Mouse (Mus musculus): Measurements from ENCODE around the gene Olfr749.
"Not testable (repeated sequence)": the region's sequence is repeated elsewhere in the genome, so short reads cannot be mapped to it uniquely, and the experiment has no call there.

Gene Olfr749

DNA sequence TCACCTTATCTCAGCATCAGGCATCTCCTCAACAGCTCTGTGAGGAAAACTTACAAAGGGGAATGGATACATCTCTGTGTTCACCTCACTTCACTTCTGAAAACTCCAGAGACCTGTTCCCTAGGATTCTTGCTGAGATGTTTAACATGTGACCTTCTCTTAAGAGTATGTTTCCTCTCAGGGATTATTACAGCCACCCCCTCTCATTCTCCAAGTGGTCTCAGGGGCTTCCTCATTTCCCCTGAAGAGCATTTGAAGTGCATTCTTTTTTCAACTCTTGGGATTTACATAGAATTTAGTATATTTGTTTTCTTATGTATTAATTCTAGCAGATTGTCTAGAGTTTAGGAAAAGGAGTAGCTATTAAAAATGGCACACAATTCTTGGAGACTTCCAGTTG is at the start of gene Olfr749:
TSS of gene Olfr749 (minus strand) at position 101 of the 400 bp plus-strand sequence.
- DNase-seq: no peak

GRCm38 (mm10) chr14:50788157-50788556 is 43.3 kb upstream of the Olfr749 start:
- no peak for DNase-seq

DNA sequence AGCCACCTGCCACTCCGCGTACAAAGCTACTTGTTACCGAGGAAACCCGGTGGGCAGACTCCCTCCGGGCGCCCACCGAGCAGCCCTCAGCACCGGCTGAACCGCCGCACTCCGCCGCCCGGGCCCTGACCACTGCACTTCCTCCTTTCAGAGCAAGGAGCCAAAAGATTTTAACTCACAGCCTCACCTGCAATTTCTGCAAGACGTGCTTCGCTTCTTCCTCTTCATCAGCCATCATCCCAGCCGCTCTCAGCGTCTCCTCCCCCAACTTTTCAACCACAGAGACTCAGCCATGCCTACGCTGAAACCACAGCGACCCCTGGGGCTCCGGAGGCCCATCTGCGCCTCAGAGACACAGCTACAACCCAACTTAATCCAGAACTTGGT is 40.4 kb upstream of the Olfr749 start, which contains the start of gene Ttc5:
TSS of gene Ttc5 (minus strand) at position 269 of the 387 bp plus-strand sequence.
- DNase-seq: peak; percentile 90 to 93

DNA sequence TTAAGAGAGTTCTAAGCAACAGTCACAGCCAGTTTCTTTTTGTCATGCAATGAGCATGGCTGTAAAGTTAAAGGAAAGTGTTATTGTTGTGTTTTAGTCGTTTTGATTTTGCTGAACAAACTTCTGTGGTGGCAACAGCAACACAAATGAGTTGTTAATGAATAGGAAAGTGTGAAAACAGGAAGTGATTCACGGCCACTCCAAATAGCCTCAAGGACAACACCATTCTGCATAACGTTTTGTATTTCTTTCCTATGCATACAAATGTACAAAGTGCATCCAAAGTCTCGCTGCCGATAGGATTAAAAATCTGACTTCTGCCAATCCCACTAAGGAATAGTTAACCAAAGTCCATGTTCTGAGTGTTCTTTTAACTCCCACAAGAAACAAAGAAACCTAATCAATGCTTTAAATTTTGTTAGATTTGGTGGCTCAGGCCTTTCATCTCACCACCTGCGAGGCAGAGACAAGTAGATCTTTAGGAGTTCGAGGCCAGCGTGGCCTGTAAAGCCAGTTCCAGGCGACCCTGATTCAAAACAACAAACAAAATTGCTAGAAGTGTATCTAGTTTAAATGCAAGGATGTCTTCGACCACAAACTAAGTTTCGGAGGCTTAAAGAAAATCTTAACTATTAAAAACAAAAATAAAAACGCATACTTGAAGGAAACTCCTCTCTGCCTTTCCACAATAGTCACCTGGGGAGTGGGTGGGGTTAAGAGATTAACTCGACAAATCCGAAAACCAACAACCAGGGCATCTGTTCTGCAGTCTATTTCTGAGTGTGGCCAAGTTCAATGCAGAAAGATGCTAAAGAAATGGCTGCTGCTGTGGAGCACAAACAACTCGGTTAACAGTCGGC is 39.7 kb upstream of the Olfr749 start:
- no peak for DNase-seq

GRCm38 (mm10) chr14:50782166-50782565 is 37.3 kb upstream of the Olfr749 start:
- no peak for DNase-seq

DNA sequence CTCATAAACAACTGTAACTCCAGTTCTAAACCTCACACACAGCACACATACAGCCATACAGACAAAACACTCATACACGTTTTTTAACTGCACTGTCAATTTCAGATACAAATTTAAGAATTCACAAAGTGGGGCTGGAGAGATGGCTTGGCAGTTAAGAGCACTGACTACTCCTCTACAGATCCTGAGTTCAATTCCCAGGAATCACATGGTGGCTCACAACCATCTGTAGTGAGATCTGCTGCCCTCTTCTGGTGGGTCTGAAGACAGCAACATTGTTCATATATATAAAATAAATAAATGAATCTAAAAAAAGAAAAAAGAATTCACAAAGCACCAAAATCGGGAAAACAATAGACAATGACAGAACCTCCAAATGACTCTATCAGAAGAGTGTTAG is 26.4 kb upstream of the Olfr749 start:
- DNase-seq: no peak

- DNase-seq: no peak
Measured at GRCm38 (mm10) chr14:50765736-50766135, 20.8 kb upstream of the Olfr749 start.

DNA sequence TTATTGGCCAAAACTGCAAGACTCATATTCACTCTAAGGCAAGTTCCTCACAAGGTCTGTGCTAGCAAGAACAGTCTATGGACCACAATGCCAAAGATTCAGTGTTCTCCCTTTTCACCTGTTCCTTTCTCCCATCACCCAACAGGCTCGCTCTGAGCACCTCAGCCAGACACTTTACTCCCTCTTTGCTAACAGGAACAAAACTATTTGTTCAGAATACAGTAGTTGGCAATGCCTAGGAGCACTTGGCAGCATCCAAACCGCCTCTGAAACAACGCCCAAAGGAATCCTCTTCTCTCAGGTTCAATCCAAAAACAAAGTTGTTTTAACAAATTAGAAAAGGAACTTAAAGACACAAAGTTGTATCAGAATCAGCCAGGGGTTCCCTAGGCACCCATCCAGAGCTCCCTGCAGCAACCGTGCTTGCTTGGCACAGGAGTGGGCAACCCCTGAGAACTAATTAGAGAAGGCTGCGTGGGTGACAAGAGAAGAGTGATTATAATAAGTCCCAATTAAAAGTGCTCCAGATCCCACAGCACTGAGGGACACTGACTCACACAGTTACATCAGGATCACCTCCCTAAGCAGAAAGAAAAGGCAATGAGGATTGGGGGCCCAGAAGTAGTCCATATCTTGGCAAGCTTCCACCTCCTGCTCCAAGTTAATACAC is 13.7 kb upstream of the Olfr749 start:
- DNase-seq: no peak

GRCm38 (mm10) chr14:50741584-50741983 is 3.3 kb downstream of the Olfr749 start:
- DNase-seq: no peak

DNA sequence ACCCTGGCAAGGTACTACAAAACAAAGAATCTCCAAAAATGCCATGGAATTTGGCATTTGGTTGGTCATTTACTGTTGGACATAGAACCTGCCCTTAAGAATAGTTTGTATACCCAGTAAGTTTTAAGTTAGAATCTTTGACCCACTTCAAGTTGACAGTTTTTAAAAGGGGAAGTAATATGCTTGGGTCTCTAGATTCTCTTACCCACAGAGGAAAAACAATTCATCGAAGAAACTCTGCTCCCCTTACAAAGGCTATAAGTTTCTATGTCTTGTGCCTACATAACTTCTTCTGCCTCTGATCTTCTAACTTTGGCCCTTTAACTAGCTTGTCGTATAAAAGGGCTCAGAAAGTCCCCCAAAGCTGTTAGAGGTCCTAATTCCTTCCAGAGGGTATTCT is 4.6 kb downstream of the Olfr749 start:
- DNase-seq: no peak

DNA sequence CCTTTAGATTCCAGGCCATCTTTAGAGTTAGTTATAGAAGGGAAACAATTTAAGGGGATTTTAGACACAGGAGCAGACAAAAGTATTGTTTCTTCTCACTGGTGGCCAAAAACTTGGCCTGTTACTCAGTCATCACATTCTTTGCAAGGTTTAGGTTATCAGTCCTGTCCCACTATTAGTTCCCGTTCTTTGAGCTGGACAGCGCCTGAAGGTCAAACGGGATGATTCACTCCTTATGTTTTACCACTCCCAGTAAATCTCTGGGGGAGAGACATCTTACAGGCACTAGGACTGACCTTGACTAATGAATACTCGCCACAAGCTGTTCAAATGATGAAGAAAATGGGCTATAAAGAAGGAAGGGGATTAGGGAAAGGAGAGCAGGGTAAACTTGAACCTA is 22.5 kb downstream of the Olfr749 start:
- not testable (repeated sequence) for DNase-seq

- not testable (repeated sequence) for DNase-seq
Measured at GRCm38 (mm10) chr14:50719875-50720274, 25.0 kb downstream of the Olfr749 start.

DNA sequence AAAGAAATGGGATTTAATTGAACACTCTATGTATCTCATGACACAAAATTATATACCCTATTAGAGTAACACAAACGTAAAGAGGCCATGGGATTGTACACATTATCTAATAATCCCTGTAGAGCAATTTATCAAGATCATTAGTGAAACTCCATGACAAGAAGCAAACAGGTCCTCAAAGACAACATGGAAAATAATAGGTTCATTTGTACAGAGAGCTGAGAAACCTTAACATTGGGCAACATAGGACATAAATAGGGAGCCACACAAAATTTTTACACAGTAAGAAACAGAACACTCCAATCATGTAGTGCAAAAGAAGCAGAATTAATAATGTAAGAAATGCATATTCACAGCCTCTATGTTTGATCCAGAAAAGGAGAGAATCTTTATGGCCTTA is 37.8 kb downstream of the Olfr749 start, which contains the start of gene Olfr748:
TSS of gene Olfr748 (plus strand) at position 301 of the 400 bp plus-strand sequence.
- no peak for DNase-seq

- no peak for DNase-seq
Measured at GRCm38 (mm10) chr14:50693106-50693505, 51.8 kb downstream of the Olfr749 start, which contains the start of gene Olfr747. Gene Olfr747 (minus strand): TSS chr14:50693206.
